9 mouse cellular contexts compared by ENCODE assay signal in the genomic region with DNA sequence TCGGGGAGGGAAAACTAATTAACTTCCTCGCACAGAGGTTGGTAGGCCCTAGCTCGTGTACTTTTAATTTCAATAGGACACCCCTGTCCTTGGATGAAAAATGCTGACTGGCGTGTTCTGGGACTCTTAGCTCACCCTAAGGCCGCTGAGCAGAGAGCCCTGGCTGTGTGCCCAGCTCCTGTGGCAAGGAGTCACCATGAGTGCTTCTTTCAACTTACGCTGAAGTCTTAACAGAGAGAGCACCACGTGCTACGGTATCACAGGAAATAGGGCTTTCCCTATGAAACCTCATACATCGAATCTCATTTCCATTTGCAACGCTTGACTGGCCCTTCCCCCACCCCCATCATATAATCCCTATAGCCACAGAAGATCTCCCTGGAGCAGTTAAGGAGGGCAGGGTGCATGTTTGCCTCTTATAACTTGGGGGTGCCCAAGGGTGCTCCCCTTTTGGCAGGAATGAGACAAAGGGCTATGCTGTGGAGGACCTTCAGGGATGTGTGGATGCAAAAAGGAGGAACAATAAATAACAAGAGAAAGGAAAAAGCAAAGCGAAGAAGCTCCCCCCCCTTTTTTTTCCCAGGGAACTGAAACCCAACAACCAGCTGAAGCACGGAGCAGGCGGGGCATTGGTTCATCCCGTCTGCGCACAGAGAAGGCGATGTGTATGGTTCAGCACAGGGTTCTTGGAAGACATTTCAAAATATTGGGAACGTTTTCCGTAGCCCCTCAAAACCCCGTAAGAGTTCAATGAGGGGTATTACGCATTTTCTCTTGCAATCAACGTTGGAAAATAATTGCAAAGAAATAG. TPM values are rescaled to one million over a fixed set of nuclear protein-coding genes. Genes with fewer than 3 reads are reported as not detected.
A peak's percentile ranks its signal among the peaks of the same experiment; 100 is the strongest.
DNase-seq lines count a peak whose midpoint lies in the region; ATAC-seq and TF ChIP-seq lines count a peak whose summit lies in the region.
"Had no signal": no experiment of that assay in that cellular context is flagged by ENCODE, and none has a peak within 500 bp of the region (broad histone marks: within the 10 kb centered on the region; RNA-seq: fewer than 3 reads in every experiment).

No protein-coding gene starts in this region.

- no peaks in the 10 kb centered on the region for H3K27me3 ChIP-seq in limb, embryonic 11.5 days (ENCODE audit: control insufficient read depth, insufficient read depth, low read length)
- H3K27me3 ChIP-seq in limb, embryonic 10.5 days (ENCODE audit: low read depth, poor library complexity, severe bottlenecking), result no peaks in the 10 kb centered on the region
- H3K27me3 ChIP-seq in hindbrain, embryonic 13.5 days, result no peaks in the 10 kb centered on the region
- H3K27me3 ChIP-seq in lung, embryonic 14.5 days (ENCODE audit: insufficient read depth, low read length), result no peaks in the 10 kb centered on the region
- H3K27me3 ChIP-seq: megakaryocyte, embryonic 14.5 days had no signal

- H3K27ac ChIP-seq in limb, embryonic 11.5 days (replicated peaks; ENCODE audit: low read depth, low read length), result no peak overlapping the region
- no peak overlapping the region for H3K27ac ChIP-seq in limb, embryonic 10.5 days
- H3K27ac ChIP-seq in gastrocnemius, adult 2 months, result peak overlapping the region; percentile 85
- H3K27ac ChIP-seq in hindbrain, embryonic 13.5 days, result peak overlapping the region; percentile 88
- H3K27ac ChIP-seq in lung, embryonic 14.5 days (ENCODE audit: low read depth), result no peak overlapping the region

- H3K9ac ChIP-seq in limb, embryonic 11.5 days (ENCODE audit: low read length), result no peak overlapping the region
- no peak overlapping the region for H3K9ac ChIP-seq in hindbrain, embryonic 13.5 days
- no peak overlapping the region for H3K9ac ChIP-seq in lung, embryonic 14.5 days

- ATAC-seq in limb, embryonic 11.5 days (ENCODE audit: insufficient number of reproducible peaks, low FRiP score, low TSS enrichment, low read depth), result 0 out of 2 replicates have a peak, but pooled peaks have one; percentile 35
- peak; percentile 87 for ATAC-seq in hindbrain, embryonic 13.5 days (ENCODE audit: low FRiP score)
- peak; percentile 97 for ATAC-seq in lung, embryonic 14.5 days (ENCODE audit: insufficient read depth)
- no peak for ATAC-seq in erythroblast, adult 5-6 weeks (replicated peaks; ENCODE audit: low FRiP score, poor library complexity, severe bottlenecking)

- no peak overlapping the region for H3K4me2 ChIP-seq in limb, embryonic 11.5 days (ENCODE audit: low read depth, severe bottlenecking)
- peak overlapping the region; percentile 22 for H3K4me2 ChIP-seq in hindbrain, embryonic 13.5 days
- H3K4me2 ChIP-seq in lung, embryonic 14.5 days, result peak overlapping the region; percentile 14; the same call in 1 of the 2 replicates

- 0 out of 2 replicates have a peak, but pooled peaks cover 2% of the 10 kb centered on the region for H3K4me1 ChIP-seq in limb, embryonic 11.5 days (ENCODE audit: control insufficient read depth, insufficient read depth, low read length)
- peaks cover 6% of the 10 kb centered on the region for H3K4me1 ChIP-seq in limb, embryonic 10.5 days
- H3K4me1 ChIP-seq in hindbrain, embryonic 13.5 days (replicated peaks), result peaks cover 20% of the 10 kb centered on the region
- peaks cover 7% of the 10 kb centered on the region; the same call in 1 of the 2 replicates for H3K4me1 ChIP-seq in lung, embryonic 14.5 days (ENCODE audit: insufficient read depth)

- H3K9me3 ChIP-seq in limb, embryonic 11.5 days (ENCODE audit: control insufficient read depth, low read length), result no peaks in the 10 kb centered on the region
- H3K9me3 ChIP-seq in limb, embryonic 10.5 days (replicated peaks), result no peaks in the 10 kb centered on the region
- no peaks in the 10 kb centered on the region for H3K9me3 ChIP-seq in hindbrain, embryonic 13.5 days
- no peaks in the 10 kb centered on the region for H3K9me3 ChIP-seq in lung, embryonic 14.5 days (ENCODE audit: low read depth, low read length)
- H3K9me3 ChIP-seq: megakaryocyte, embryonic 14.5 days had no signal

- no peak for TF ChIP-seq CTCF in gastrocnemius, adult 2 months (IDR thresholded peaks at IDR 0.05)
- TF ChIP-seq CTCF in lung, embryonic 14.5 days (IDR thresholded peaks at IDR 0.05; ENCODE audit: low read depth), result no peak

- DNase-seq in limb, embryonic 11.5 days (ENCODE audit: low spot score), result no peak
- DNase-seq in limb, embryonic 10.5 days (ENCODE audit: low spot score), result no peak
- peak; percentile 92 for DNase-seq in adrenal gland, postnatal 14 days
- DNase-seq in gastrocnemius, adult 2 months, result peak; percentile 87
- DNase-seq in lung, embryonic 14.5 days, result peak; percentile 86
- DNase-seq in ovary, adult 18-20 months (ENCODE audit: low spot score), result peak; percentile 79

- intact Hi-C loops in gastrocnemius, adult 2 months (cut with DNase I), result loop anchor here (10.0 kb wide), 1 partner anchor 184 kb away; no protein-coding TSS in a partner anchor

- H3K4me3 ChIP-seq in limb, embryonic 11.5 days (ENCODE audit: low read depth, low read length), result no peak overlapping the region
- no peak overlapping the region for H3K4me3 ChIP-seq in limb, embryonic 10.5 days
- peak overlapping the region; percentile 32 for H3K4me3 ChIP-seq in gastrocnemius, adult 2 months
- no peak overlapping the region for H3K4me3 ChIP-seq in hindbrain, embryonic 13.5 days
- H3K4me3 ChIP-seq in lung, embryonic 14.5 days (ENCODE audit: low read depth, low read length), result no peak overlapping the region
- H3K4me3 ChIP-seq: megakaryocyte, embryonic 14.5 days had no signal

- H3K36me3 ChIP-seq in limb, embryonic 11.5 days (ENCODE audit: control insufficient read depth, insufficient read depth, low read length), result no peaks in the 10 kb centered on the region
- no peaks in the 10 kb centered on the region for H3K36me3 ChIP-seq in limb, embryonic 10.5 days
- H3K36me3 ChIP-seq in hindbrain, embryonic 13.5 days, result no peaks in the 10 kb centered on the region
- no peaks in the 10 kb centered on the region for H3K36me3 ChIP-seq in lung, embryonic 14.5 days (ENCODE audit: insufficient read depth)

- 82% methylated on average over 21 of the region's 21 CpGs for WGBS in limb, embryonic 11.5 days
- 86% methylated on average over 21 of the region's 21 CpGs for WGBS in limb, embryonic 10.5 days
- 52% methylated on average over 21 of the region's 21 CpGs for WGBS in hindbrain, embryonic 13.5 days
- WGBS in lung, embryonic 14.5 days, result 61% methylated on average over 21 of the region's 21 CpGs

RNA-seq across cellular contexts. Expression of gene Gm11096, which starts 39.0 kb away (rescaled TPM):
- not detected in 2 replicates for polyA plus RNA-seq in limb, embryonic 11.5 days (2014; fragmentation: Nextera tagmentation; extraction: Ambion mirVana)
- not detected in 2 replicates for polyA plus RNA-seq in limb, embryonic 10.5 days (2016; fragmentation: Nextera tagmentation; extraction: Ambion mirVana)
- not detected in 2 replicates for total RNA-seq in adrenal gland, postnatal 14 days (2021)
- not detected for total RNA-seq in gastrocnemius, adult 2 months (2021)
- polyA plus RNA-seq in hindbrain, embryonic 13.5 days (2015; fragmentation: Nextera tagmentation; extraction: Ambion mirVana), result not detected in 2 replicates
- not detected in 2 replicates for polyA plus RNA-seq in lung, embryonic 14.5 days (2014; fragmentation: Nextera tagmentation; extraction: Ambion mirVana)
- not detected in 2 replicates for total RNA-seq in erythroblast, adult 5-6 weeks (2015; ENCODE audit: low replicate concordance)
- total RNA-seq in erythroblast, adult 5-6 weeks (2017; ENCODE audit: low replicate concordance), result not detected in 2 replicates

Comparison
In these comparisons a context has a peak if more than half of its experiments do, and no peak if none do; other contexts are left out.
1. DNase-seq: peak in adrenal gland, postnatal 14 days (single experiment), gastrocnemius, adult 2 months (single experiment), lung, embryonic 14.5 days (single experiment) and ovary, adult 18-20 months (single experiment); none in limb, embryonic 11.5 days (single experiment) and limb, embryonic 10.5 days (single experiment).
2. H3K27ac ChIP-seq: peak in gastrocnemius, adult 2 months (single experiment) and hindbrain, embryonic 13.5 days (single experiment); none in limb, embryonic 11.5 days (single experiment), limb, embryonic 10.5 days (single experiment) and lung, embryonic 14.5 days (single experiment).